Mouse (Mus musculus) kidney, postnatal 0 days (tissue): ENCODE measurements around the gene Cgn. TPM values are rescaled to one million over a fixed set of nuclear protein-coding genes. Genes with fewer than 3 reads are reported as not detected.

Source experiments
- polyA plus RNA-seq: library from polyadenylated mRNA; unstranded; fragments of >200 nt; fragmentation: Nextera tagmentation; extraction: Ambion mirVana; gene quantifications from 2 replicates; pipeline ENCODE4 v1.2.1, GENCODE M21; 2015

The Cgn gene
- polyA plus RNA-seq, 1 experiment from 2014 or later: 15.7 TPM

Other genes with a start within 250 kb of the Cgn start
- gene Snx27, start 203.8 kb downstream of the Cgn start, polyA plus RNA-seq: 33.4 and 39.1 TPM in 2 replicates
- not detected in 2 replicates for gene Gm10972, start 143.4 kb downstream of the Cgn start, polyA plus RNA-seq
- 9.1 and 9.2 TPM in 2 replicates for gene Tuft1, start 127.6 kb downstream of the Cgn start, polyA plus RNA-seq
- 2.9 and 3.0 TPM in 2 replicates for gene Selenbp2, start 92.9 kb downstream of the Cgn start, polyA plus RNA-seq
- gene Pogz, start 51.1 kb upstream of the Cgn start, polyA plus RNA-seq: 14.1 and 14.6 TPM in 2 replicates
- gene Psmb4, start 100.5 kb upstream of the Cgn start, polyA plus RNA-seq: 317 and 329 TPM in 2 replicates
- 131 and 168 TPM in 2 replicates for gene Selenbp1, start 146.6 kb upstream of the Cgn start, polyA plus RNA-seq
- 5.9 and 6.8 TPM in 2 replicates for gene Rfx5, start 167.6 kb upstream of the Cgn start, polyA plus RNA-seq
- gene Pi4kb, start 188.2 kb upstream of the Cgn start, polyA plus RNA-seq: 20.2 and 20.7 TPM in 2 replicates
- 19.7 and 20.0 TPM in 2 replicates for gene Zfp687, start 229.0 kb upstream of the Cgn start, polyA plus RNA-seq